In genomic region chr13:12349197-12349824, GRCm38 (mm10) we compare ENCODE assay signal across 23 mouse cellular contexts. TPM values are rescaled to one million over a fixed set of nuclear protein-coding genes. Genes with fewer than 3 reads are reported as not detected.
DNase-seq lines count a peak whose midpoint lies in the region; ATAC-seq lines count a peak whose summit lies in the region.
"Had no signal": no experiment of that assay in that cellular context is flagged by ENCODE, and none has a peak within 500 bp of the region (broad histone marks: within the 10 kb centered on the region; RNA-seq: fewer than 3 reads in every experiment).

No protein-coding gene starts in this region.

- intact Hi-C loops in left cerebral cortex, postnatal 4 days (cut with DNase I): no loop called here

- DNase-seq in testis, postnatal 14 days (ENCODE audit: low spot score): peak; percentile 12
- DNase-seq in testis, postnatal 10 days (ENCODE audit: low spot score): no peak
- DNase-seq in thymus, postnatal 36 days: peak; percentile 19 to 20
- DNase-seq in left cerebral cortex, postnatal 4 days: no peak
- DNase-seq in spleen, adult 18-20 months: no peak
- DNase-seq: adrenal gland, postnatal 14 days; cerebellum, adult 11 months; cerebellum, adult 9-10 months; cerebellum, postnatal 36 days; gastrocnemius, adult 2 months; gastrocnemius, postnatal 36 days; heart, adult 18-20 months; kidney, adult 2 months; kidney, postnatal 4 days; lung, adult 2 months; lung, postnatal 10 days; midbrain, embryonic 14.5 days; right cerebral cortex, adult 18-20 months had no signal

- ATAC-seq in activated CD4-positive, CD25-positive, alpha-beta regulatory T cell, adult 4 months: peak; percentile 36
- ATAC-seq in megakaryocyte progenitor cell, adult 5-6 weeks (replicated peaks; ENCODE audit: poor library complexity): peak; percentile 49
- ATAC-seq in frontal cortex, adult (ENCODE audit: low TSS enrichment): no peak
- ATAC-seq: forebrain, embryonic 15.5 days; intestine, embryonic 15.5 days had no signal

RNA-seq across cellular contexts. Expression of gene Actn2, which starts 8.8 kb away (rescaled TPM):
- polyA plus RNA-seq in activated CD4-positive, CD25-positive, alpha-beta regulatory T cell, adult 4 months (2017; shearing (Covaris generic)): 10 to 100 TPM in 1 of 2 experiments, 1 to 10 TPM in 1; 4.9 to 10.4 TPM
- total RNA-seq in megakaryocyte progenitor cell, adult 5-6 weeks (2015): 0.10 and 0.20 TPM in 2 replicates
- total RNA-seq in megakaryocyte progenitor cell, adult 5-6 weeks (2017): not detected in 2 replicates
- total RNA-seq in left cerebral cortex, postnatal 4 days (2021): 10 to 100 TPM; 12.3 to 15.2 TPM

RNA-seq across cellular contexts. Expression of gene Heatr1, which starts 45.5 kb away (rescaled TPM):
- 10 to 100 TPM; 32.3 to 42.5 TPM for polyA plus RNA-seq in activated CD4-positive, CD25-positive, alpha-beta regulatory T cell, adult 4 months (2017; shearing (Covaris generic))
- 58.0 and 62.3 TPM in 2 replicates for total RNA-seq in megakaryocyte progenitor cell, adult 5-6 weeks (2015)
- total RNA-seq in megakaryocyte progenitor cell, adult 5-6 weeks (2017): 103 and 121 TPM in 2 replicates
- total RNA-seq in left cerebral cortex, postnatal 4 days (2021): 10 to 100 TPM; 31.1 to 34.9 TPM

Comparison
In these comparisons a context has a peak if more than half of its experiments do, and no peak if none do; other contexts are left out.
1. DNase-seq: peak in testis, postnatal 14 days (single experiment) and thymus, postnatal 36 days (2 of 2); none in testis, postnatal 10 days (single experiment), left cerebral cortex, postnatal 4 days (single experiment) and spleen, adult 18-20 months (0 of 2).
2. RNA of gene Actn2, which starts 8.8 kb away (total RNA-seq): 12.3 to 15.2 TPM in left cerebral cortex, postnatal 4 days; 0.10 to 0.20 TPM in megakaryocyte progenitor cell, adult 5-6 weeks; every median in the first group is over 10 times any median in the second.